Mouse (Mus musculus) megakaryocyte, embryonic 14.5 days (primary cell): Measurements from ENCODE around the gene Efhd2. TPM values are rescaled to one million over a fixed set of nuclear protein-coding genes. Genes with fewer than 3 reads are reported as not detected.

Experiments
- H3K27me3 ChIP-seq: replicated peaks from 2 replicates; pipeline ENCODE3; 2012; ENCODE audit warnings: inconsistent platforms
- H3K36me3 ChIP-seq: replicated peaks from 2 replicates; pipeline ENCODE3; 2012; ENCODE audit warnings: low read length, inconsistent platforms, mixed read lengths
- H3K4me1 ChIP-seq: 2 replicates; pipeline ENCODE4 v1.6.1; 2012; ENCODE audit warnings: inconsistent platforms
- H3K4me3 ChIP-seq: replicated peaks from 2 replicates; pipeline ENCODE3; 2012; ENCODE audit warnings: moderate library complexity, mild to moderate bottlenecking, inconsistent platforms
- H3K9me3 ChIP-seq: 2 replicates; pipeline ENCODE4 v1.6.1; 2012; ENCODE audit warnings: inconsistent platforms
- FLI1 ChIP-seq: IDR thresholded peaks from 2 replicates; pipeline ENCODE4 v1.6.1; 2012; ENCODE audit warnings: low read length, inconsistent platforms, mixed read lengths
- GATA1 ChIP-seq: IDR thresholded peaks from 3 replicates; pipeline ENCODE4 v1.6.1; 2012; ENCODE audit warnings: mixed read lengths, low read length, inconsistent platforms, borderline replicate concordance
- polyA plus RNA-seq: library from polyadenylated mRNA; stranded (reverse); fragments of >175 nt; gene quantifications from 2 replicates; pipeline ENCODE4 v1.2.3, GENCODE M21; 2012; ENCODE audit warnings: low replicate concordance; ENCODE audit not compliant: insufficient read depth

Gene Efhd2
- polyA plus RNA-seq, 1 experiment: 93.3 TPM

DNA sequence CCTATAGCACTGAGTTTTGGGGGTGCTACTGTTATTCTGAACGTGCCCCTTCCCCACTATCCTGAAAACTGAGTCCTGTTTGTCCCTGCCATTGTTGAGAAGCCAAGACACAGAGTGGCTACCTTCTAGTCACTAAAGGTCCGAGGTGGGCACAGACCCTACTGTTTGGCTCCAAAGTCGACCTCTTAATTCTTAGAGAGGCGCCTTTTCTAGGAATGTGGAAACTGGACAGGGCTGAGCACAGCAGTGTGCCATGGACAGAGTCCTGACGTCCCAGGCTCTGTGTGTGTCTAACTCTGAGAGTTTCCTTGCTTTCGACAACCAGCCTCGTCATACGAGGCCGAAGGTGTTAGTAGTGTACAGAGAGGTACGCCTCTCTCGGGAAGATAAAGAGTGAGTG lies 25.7 kb upstream of the Efhd2 start:
- H3K27me3 ChIP-seq: peaks cover 89% of the 10 kb centered on the region
- TF ChIP-seq FLI1 (no peak), GATA1 (no peak)
- peaks cover 13% of the 10 kb centered on the region for H3K4me1 ChIP-seq
- H3K36me3 ChIP-seq: no peaks in the 10 kb centered on the region
- H3K4me3 ChIP-seq: no peak overlapping the region
- H3K9me3 ChIP-seq: no peaks in the 10 kb centered on the region

DNA sequence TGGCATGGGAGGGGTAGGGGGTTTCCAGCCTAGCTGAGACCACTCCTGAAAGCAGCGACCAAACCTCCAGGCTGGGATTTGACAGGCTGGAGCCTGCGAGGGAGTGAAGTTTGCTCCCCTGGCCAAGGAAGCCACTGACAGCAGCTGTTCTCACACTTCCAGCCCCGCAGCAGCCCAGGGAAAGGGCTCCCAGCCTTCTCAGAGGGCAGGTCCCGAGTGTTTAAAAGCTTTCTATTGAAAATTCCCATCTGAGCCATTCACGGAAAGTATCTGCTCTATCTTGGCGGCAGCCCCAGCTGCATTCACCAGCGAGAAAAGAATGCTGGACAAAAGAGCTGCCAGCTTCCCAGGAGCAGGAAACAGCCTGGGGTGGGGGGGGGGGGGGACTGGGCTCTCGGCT lies 25.2 kb upstream of the Efhd2 start:
- Histone ChIP-seq H3K4me3 (no peak overlapping the region), H3K36me3 (no peaks in the 10 kb centered on the region), H3K9me3 (no peaks in the 10 kb centered on the region), H3K4me1 (peaks cover 15% of the 10 kb centered on the region), H3K27me3 (peaks cover 88% of the 10 kb centered on the region)
- no peak for TF ChIP-seq GATA1

DNA sequence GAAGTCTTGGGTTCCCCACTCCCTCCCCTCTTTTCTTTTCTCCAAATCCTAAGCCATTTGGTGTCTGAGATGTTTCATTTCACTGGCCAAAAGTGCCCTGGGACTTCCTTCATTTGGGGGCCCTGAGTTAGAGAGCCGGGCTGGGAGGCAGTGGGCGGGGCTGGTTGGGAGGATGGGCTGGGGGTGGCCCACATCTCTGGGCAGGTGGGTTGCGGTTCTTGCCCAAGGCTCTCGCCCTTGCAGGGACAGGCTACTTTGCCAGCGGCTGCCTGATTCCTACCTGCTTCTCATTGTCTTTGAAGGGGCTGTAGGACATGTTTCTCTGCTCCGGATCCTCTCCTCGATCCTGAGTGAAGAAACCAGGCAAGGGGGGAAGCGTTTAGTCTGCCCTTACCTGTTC lies 24.2 kb upstream of the Efhd2 start:
- TF ChIP-seq GATA1: no peak
- TF ChIP-seq FLI1: no peak

DNA sequence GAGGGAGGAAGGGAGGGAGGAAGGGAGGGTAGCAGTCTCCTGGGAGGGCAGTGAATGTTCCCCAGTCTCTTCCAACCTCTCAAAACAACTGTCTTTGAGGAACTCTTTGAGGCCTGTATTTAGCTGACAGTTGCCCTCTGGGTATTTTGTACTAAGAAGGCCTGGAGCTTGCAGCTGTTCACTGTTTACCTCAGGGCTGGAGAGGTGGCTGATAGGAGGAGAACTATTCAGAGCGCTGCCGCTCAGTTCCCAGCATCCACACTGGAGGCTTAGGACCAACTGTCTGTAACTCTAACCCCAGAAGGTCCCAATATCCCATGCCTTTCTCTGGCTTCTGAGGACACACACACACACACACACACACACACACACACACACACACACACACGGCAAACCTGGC lies 23.1 kb upstream of the Efhd2 start:
- TF ChIP-seq GATA1: no peak
- no peak for TF ChIP-seq FLI1
- H3K9me3 ChIP-seq: no peaks in the 10 kb centered on the region
- no peaks in the 10 kb centered on the region for H3K36me3 ChIP-seq
- H3K4me1 ChIP-seq: peaks cover 15% of the 10 kb centered on the region
- peaks cover 88% of the 10 kb centered on the region for H3K27me3 ChIP-seq
- no peak overlapping the region for H3K4me3 ChIP-seq

More for the DNA sequence above, 24.2 kb upstream of the Efhd2 start:
- Histone ChIP-seq H3K4me1 (peaks cover 15% of the 10 kb centered on the region), H3K9me3 (no peaks in the 10 kb centered on the region), H3K36me3 (no peaks in the 10 kb centered on the region), H3K4me3 (no peak overlapping the region), H3K27me3 (peaks cover 88% of the 10 kb centered on the region)

DNA sequence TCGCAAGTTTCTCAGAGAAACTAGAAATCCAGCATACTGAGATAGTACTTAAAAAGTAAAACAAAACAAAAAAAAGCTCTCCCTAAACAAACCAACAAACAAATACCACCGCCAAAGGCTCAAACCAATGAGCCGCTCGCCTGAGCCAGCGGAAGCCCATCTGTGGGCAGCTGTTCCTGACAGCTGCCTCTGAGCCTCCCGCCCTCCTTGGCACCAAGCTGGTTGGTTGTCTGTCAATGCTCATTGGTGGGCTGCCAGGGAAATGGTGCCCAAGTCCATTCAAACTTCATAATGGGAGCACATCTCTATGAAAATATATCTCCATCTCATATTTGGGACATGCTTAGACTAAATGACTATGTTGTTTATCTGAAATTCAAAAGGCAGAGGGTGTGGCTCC lies 22.5 kb upstream of the Efhd2 start:
- Histone ChIP-seq H3K27me3 (peaks cover 88% of the 10 kb centered on the region), H3K4me1 (peaks cover 15% of the 10 kb centered on the region), H3K4me3 (no peak overlapping the region), H3K9me3 (no peaks in the 10 kb centered on the region), H3K36me3 (no peaks in the 10 kb centered on the region)
- no peak for TF ChIP-seq GATA1
- no peak for TF ChIP-seq FLI1

DNA sequence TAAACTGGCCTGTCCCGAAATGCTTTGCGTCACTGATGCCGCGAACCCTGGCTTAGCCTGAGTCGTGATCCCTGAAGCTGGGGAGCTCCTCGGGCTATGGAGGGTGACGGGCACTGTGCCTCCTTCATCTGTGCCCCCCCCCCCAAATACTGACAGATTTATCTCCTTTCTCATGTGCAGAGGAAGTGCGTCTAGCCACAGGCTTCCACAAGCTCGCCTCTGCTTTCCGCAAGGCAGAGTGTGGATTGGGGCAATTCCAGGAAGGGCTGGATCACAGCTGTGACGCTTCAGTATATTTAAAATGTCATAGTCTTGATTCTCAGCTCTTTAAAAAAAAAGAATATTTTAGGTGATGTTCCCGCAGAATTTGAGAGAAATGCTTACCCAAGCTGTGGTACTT lies 21.1 kb upstream of the Efhd2 start:
- TF ChIP-seq FLI1: no peak
- TF ChIP-seq GATA1: no peak
- Histone ChIP-seq H3K27me3 (peaks cover 89% of the 10 kb centered on the region), H3K36me3 (no peaks in the 10 kb centered on the region), H3K4me3 (peak overlapping the region; percentile 10), H3K4me1 (peaks cover 15% of the 10 kb centered on the region), H3K9me3 (no peaks in the 10 kb centered on the region)

DNA sequence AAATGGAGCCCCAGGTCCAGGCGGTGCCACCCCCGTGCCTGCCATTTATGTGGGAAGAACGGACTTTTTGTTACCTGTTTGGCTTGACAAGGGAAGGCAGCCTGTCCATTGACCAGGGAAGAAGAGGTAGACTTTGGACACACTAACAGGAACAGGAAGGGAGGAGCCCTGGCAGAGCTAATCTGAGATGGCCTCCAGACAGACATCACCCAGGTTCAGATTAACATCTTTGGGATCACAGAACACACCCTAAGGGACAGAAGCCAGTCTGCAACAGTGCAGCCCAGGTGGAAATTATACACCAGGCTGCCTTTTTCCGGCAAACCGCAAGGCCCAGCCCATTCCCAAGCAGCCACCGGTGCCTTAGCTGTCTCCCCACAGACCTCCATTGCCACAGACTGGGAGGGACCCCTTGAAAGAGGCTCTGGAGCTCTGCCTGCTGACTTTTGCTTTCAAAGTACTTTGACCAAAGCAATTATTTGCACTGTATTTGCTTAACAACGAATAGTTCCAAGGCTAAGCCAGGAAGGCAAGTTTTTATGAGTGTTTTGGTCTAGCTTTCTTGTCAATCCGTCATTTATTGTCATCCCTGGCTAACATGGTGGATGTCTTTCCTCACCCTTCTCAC lies 18.6 kb upstream of the Efhd2 start:
- no peak for TF ChIP-seq GATA1
- no peak for TF ChIP-seq FLI1

DNA sequence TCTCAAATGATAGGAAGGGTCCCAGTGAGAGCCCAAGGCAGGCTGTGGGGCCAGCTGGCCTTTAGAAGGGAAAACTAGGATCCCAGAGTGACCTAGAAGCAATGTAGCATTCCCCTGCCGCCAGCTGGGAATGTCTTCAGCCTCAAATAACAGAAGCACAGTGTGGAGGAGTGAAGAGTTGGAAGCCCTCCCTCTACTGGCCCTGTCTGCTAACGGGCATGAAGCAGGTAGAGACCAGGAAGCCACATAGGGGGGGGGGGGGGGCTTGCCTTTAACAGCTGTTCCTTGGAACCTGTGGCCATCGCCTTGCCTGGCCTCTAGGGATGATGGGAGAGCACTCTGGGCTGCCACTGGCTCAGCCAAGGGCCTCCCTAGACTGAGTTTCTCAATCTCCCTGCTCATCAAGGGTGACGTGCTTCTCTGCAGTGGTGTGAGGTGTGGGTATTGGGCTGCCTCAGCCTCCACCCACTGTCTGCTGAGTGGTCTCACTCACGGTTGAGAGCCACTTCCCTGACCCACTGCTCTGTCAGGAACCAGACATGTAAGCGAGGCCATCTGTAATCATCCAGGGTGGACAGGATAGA lies 11.8 kb upstream of the Efhd2 start:
- TF ChIP-seq FLI1 (no peak), GATA1 (no peak)
- Histone ChIP-seq H3K9me3 (peaks cover 3% of the 10 kb centered on the region), H3K36me3 (no peaks in the 10 kb centered on the region), H3K4me3 (no peak overlapping the region), H3K27me3 (peaks cover 68% of the 10 kb centered on the region), H3K4me1 (peaks cover 25% of the 10 kb centered on the region)

More for the DNA sequence above, 18.6 kb upstream of the Efhd2 start:
- peaks cover 76% of the 10 kb centered on the region for H3K27me3 ChIP-seq
- H3K4me1 ChIP-seq: peaks cover 15% of the 10 kb centered on the region
- no peak overlapping the region for H3K4me3 ChIP-seq
- peaks cover 3% of the 10 kb centered on the region for H3K9me3 ChIP-seq
- H3K36me3 ChIP-seq: no peaks in the 10 kb centered on the region

DNA sequence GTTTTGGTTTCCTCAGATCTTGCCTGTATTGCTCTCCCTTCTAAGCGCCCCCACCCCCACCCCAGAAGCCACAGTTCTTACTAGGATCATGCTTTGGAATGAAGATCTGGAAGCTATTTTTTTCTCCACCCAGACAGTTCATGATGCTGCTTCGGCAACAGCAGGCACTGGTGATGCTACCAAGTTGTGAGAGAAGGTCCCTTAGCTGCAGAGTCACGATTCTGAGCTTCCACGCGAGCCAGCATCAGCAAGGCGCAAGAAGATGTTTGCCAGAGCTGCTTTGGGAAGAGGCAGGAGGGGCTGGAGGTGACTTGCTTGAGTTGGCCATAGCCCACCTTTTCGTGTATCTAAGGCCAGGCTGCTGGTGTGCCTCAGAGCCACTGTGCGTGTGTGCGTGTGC lies 10.7 kb upstream of the Efhd2 start:
- Histone ChIP-seq H3K4me3 (peak overlapping the region; percentile 17), H3K4me1 (peaks cover 25% of the 10 kb centered on the region), H3K9me3 (peaks cover 3% of the 10 kb centered on the region), H3K36me3 (no peaks in the 10 kb centered on the region), H3K27me3 (peaks cover 67% of the 10 kb centered on the region)
- TF ChIP-seq GATA1 (no peak), FLI1 (no peak)

DNA sequence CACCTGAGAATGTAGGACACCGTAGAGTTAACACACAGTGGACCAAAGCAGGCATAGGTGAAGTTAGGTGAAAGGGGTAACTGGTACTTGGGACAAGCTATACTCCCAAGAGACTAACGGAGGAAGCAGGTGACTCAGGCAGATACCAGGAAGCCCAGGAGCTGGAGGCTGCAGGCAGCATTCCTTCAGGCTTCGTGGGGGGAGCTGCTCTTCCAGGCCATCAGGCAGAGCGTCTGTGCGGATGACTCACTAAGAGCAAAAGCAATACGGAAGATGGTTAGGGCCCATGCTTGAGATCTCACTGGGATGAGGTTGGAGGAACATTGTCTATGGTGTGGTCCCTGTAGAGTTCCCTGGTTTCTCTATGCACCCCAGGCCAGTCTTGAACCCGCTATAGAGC lies 8.1 kb upstream of the Efhd2 start:
- Histone ChIP-seq H3K4me1 (peaks cover 25% of the 10 kb centered on the region), H3K9me3 (no peaks in the 10 kb centered on the region), H3K36me3 (no peaks in the 10 kb centered on the region), H3K27me3 (peaks cover 69% of the 10 kb centered on the region), H3K4me3 (no peak overlapping the region)
- TF ChIP-seq FLI1: no peak
- no peak for TF ChIP-seq GATA1
